Mouse (Mus musculus): ENCODE data around the gene Mlc1.

DNA sequence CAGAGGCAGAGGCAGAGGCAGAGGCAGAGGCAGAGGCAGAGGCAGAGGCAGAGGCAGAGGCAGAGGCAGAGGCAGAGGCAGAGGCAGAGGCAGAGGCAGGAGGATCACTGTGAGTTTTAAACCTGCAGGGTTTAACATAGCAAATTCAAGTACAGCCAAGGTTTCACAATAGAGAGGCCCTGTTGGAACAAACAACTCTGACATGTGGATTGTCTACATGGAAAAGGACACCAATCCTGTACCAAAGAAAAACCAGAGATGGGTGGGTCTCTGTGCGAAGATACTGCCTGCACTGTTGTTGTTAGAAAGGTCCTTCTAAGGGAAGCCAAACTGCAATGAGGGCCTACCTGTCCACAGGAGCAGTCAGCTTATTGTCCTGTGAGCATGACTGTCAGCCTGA lies 58.7 kb downstream of the Mlc1 start:
- TF ChIP-seq CTCF (IDR thresholded peaks at IDR 0.05; ENCODE audit: insufficient read depth, low read depth, low read length) (no peak), POLR2A (IDR thresholded peaks at IDR 0.05; ENCODE audit: insufficient read depth, low read depth, low read length) (no peak)

Measured in olfactory bulb, adult 2 months (tissue).